Mouse (Mus musculus) heart, embryonic 16.5 days (tissue): ENCODE data around the gene Syndig1. TPM values are rescaled to one million over a fixed set of nuclear protein-coding genes. Genes with fewer than 3 reads are reported as not detected.

Source experiments
- ATAC-seq: fragments of 200-750 bp; cut with Nextera tagmentation; replicated peaks from 2 replicates; pipeline ENCODE4 v1.8.0; 2017; ENCODE audit warnings: moderate number of reproducible peaks; ENCODE audit not compliant: insufficient read depth, low FRiP score; ENCODE audit errors: extremely low read depth
- H3K27ac ChIP-seq: fragments of 300-500 bp; sonication (generic); 2 replicates; pipeline ENCODE4 v1.5.1; 2014; ENCODE audit warnings: mild to moderate bottlenecking, low read length, control low read depth, moderate library complexity
- H3K27me3 ChIP-seq: fragments of 300-500 bp; sonication (generic); 2 replicates; pipeline ENCODE4 v1.6.1; 2014; ENCODE audit warnings: low read length, mixed read lengths; ENCODE audit not compliant: control insufficient read depth, insufficient read depth
- H3K36me3 ChIP-seq: fragments of 300-500 bp; sonication (generic); 2 replicates; pipeline ENCODE4 v1.6.1; 2014; ENCODE audit not compliant: control insufficient read depth, insufficient read depth
- H3K4me1 ChIP-seq: fragments of 300-500 bp; sonication (generic); 2 replicates; pipeline ENCODE4 v1.6.1; 2014; ENCODE audit warnings: low read length, mixed read lengths; ENCODE audit not compliant: control insufficient read depth, insufficient read depth
- H3K4me2 ChIP-seq: fragments of 300-500 bp; sonication (generic); 2 replicates; pipeline ENCODE4 v1.6.1; 2014; ENCODE audit warnings: low read depth, mild to moderate bottlenecking, control low read depth, low read length
- H3K4me3 ChIP-seq: fragments of 300-500 bp; sonication (generic); 2 replicates; pipeline ENCODE4 v1.5.1; 2014; ENCODE audit warnings: mild to moderate bottlenecking, control low read depth, low read length
- H3K9ac ChIP-seq: fragments of 300-500 bp; sonication (generic); 2 replicates; pipeline ENCODE4 v1.6.1; 2014; ENCODE audit warnings: low read length, control low read depth
- H3K9me3 ChIP-seq: fragments of 300-500 bp; sonication (generic); replicated peaks from 2 replicates; pipeline ENCODE4 v1.6.1; 2016; ENCODE audit warnings: low read length; ENCODE audit not compliant: control insufficient read depth
- WGBS: fragments of 180-500 bp; shearing (Covaris S2); extraction: QIAGEN DNeasy Blood & Tissue Kit; methylation state at CpG from one replicate; pipeline ENCODE4 v1.1.7; 2014; 5-methylcytosine and 5-hydroxymethylcytosine counted together
- polyA plus RNA-seq: library from polyadenylated mRNA; unstranded; fragments of >200 nt; fragmentation: Nextera tagmentation; extraction: Ambion mirVana; gene quantifications from 2 replicates; pipeline ENCODE4 v1.2.1, GENCODE M21; 2015

The Syndig1 gene
- polyA plus RNA-seq, 1 experiment from 2014 or later, result 3.3 TPM

DNA sequence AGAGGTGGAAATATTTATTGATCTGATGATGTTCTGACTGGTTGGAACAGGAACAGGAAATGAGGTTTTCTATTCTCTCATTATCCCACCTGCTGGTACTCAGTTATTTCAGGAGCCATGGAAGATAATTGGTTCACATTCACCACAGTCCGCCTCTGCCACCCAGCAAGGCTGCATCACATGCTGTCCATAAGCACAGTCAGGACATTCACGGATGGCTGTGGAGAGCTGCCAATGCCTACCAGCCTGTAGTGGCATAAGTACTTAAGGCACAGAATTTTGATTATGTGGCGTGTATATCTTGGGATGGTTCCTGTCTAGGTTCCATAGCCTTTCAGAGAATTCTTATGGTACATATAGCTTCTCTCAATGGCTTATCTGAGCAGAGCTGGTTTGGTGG lies 32.0 kb downstream of the Syndig1 start:
- H3K27ac ChIP-seq, result no peak overlapping the region
- H3K4me1 ChIP-seq, result no peaks in the 10 kb centered on the region
- H3K27me3 ChIP-seq, result no peaks in the 10 kb centered on the region
- ATAC-seq, result no peak
- H3K9me3 ChIP-seq, result no peaks in the 10 kb centered on the region
- 76% methylated on average over 3 of the region's 3 CpGs for WGBS
- no peak overlapping the region for H3K4me2 ChIP-seq
- no peak overlapping the region for H3K9ac ChIP-seq
- H3K4me3 ChIP-seq, result no peak overlapping the region
- H3K36me3 ChIP-seq, result no peaks in the 10 kb centered on the region

DNA sequence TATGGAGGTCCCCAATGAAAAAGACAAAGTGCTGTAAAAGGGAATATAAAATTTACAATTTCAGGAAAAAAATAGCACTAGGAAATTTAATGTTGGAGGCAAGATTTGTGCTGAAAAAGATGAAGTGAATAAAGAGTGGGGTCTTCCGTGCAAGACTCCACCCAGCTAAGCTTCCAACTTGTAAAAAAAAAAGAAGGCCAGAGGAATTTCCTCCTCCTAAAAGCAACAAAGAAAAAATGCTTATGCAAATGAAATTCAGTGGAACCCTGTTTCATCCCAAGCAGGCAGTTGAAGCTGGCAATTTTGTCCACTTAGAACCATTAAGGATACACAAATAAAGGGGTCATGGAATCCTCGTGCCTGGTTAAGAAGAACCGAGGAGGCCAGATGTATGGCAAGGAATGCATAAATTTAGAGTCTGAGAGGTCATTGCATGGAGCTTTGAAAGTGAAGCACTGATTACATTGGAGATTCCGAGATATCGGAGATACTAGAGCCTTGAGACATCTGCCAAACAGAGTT lies 37.0 kb downstream of the Syndig1 start:
- Histone ChIP-seq H3K9me3 (no peaks in the 10 kb centered on the region), H3K9ac (no peak overlapping the region), H3K4me3 (no peak overlapping the region), H3K27ac (no peak overlapping the region), H3K27me3 (no peaks in the 10 kb centered on the region), H3K4me1 (no peaks in the 10 kb centered on the region), H3K4me2 (no peak overlapping the region), H3K36me3 (no peaks in the 10 kb centered on the region)
- ATAC-seq, result no peak
- WGBS, result 65% methylated on average over 5 of the region's 5 CpGs

DNA sequence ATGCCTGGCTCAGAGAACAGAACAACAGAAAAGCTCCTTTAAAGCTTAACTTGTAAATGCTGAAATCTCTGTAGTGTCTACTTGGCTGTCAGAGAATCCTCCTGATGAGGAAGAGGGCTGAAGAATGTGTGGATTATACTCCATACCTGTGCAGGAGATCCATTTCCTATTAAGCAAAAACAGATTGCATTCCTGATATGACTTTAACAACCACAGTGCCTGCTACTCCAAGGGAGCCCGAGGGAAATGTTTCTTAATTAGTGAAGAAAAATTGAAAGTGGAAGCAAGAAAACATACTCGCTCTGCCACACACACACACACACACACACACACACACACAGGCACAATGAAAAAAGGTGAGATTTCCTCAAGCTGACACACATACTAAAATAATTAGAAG lies 41.5 kb downstream of the Syndig1 start:
- H3K4me2 ChIP-seq, result no peak overlapping the region
- H3K4me1 ChIP-seq, result no peaks in the 10 kb centered on the region
- H3K36me3 ChIP-seq, result no peaks in the 10 kb centered on the region
- no peaks in the 10 kb centered on the region for H3K27me3 ChIP-seq
- H3K27ac ChIP-seq, result no peak overlapping the region
- H3K4me3 ChIP-seq, result no peak overlapping the region
- ATAC-seq, result no peak
- H3K9me3 ChIP-seq, result no peaks in the 10 kb centered on the region
- 82% methylated on average over 2 of the region's 2 CpGs for WGBS
- H3K9ac ChIP-seq, result no peak overlapping the region

DNA sequence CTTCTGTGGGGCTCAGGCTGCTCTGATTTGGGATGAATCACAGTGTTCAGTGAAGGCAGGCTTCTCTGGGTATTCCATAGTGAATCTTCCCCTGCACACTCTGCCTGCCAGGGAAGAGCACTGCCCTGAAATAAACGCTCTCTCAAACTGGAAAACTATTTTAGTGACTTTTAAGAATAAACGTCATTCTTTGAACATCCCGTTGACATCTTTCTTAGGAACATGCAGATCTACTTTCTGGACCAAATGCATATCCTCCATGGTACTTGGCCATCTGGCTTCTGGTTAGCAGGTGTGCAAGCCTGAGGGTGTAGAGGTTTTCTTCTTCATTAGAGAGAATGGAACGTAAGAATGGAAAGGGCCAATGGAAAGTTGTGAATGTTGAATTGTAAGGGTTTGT lies 43.5 kb downstream of the Syndig1 start:
- Histone ChIP-seq H3K4me2 (no peak overlapping the region), H3K9ac (no peak overlapping the region), H3K27me3 (no peaks in the 10 kb centered on the region), H3K4me3 (no peak overlapping the region), H3K36me3 (no peaks in the 10 kb centered on the region), H3K27ac (no peak overlapping the region), H3K9me3 (no peaks in the 10 kb centered on the region), H3K4me1 (no peaks in the 10 kb centered on the region)
- no peak for ATAC-seq
- 83% methylated on average over 4 of the region's 4 CpGs for WGBS

DNA sequence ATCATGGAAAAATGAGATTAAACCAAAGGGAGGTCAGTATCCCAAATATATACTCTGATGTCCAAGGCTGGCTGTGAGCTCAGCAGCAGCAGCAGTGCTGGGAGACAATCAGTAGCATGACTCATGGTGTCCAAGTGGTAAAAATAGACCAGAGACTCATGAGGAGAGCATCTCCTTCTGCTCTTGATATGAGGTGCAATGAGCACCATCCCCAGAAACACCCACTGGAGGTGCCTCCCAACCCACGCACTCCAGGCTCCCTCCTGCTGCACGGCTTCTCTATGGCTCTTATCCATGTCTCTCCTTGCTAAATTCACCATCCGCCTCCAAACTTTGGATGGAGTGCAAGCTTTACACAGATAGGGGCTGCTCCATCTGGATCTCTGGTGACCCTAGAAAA lies 44.3 kb downstream of the Syndig1 start:
- WGBS, result 39% methylated on average over 3 of the region's 3 CpGs

DNA sequence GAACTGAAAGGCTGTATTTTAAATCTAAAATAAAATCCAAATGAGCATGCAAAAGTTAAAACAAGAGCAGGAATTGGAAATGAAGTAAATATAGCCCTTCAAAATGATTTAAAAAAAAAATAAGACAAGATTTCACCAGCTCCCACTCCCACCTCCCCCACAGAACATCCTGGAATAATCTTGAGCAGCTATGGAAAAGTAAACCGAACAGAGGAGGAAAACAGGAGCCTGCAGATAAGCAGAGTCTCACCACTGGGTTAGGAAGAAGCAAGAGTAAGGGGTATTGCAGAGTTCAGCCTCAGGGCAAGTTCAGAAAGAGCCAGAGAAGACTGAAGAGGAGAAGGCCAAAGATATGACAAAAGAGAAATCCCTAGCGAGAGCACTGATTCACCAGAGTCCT lies 48.9 kb downstream of the Syndig1 start:
- no peaks in the 10 kb centered on the region for H3K36me3 ChIP-seq
- H3K9me3 ChIP-seq, result no peaks in the 10 kb centered on the region
- no peak overlapping the region for H3K9ac ChIP-seq
- WGBS, result 41% methylated on average over 2 of the region's 2 CpGs
- H3K27ac ChIP-seq, result no peak overlapping the region
- no peak overlapping the region for H3K4me3 ChIP-seq
- H3K27me3 ChIP-seq, result no peaks in the 10 kb centered on the region
- no peaks in the 10 kb centered on the region for H3K4me1 ChIP-seq
- H3K4me2 ChIP-seq, result no peak overlapping the region
- ATAC-seq, result no peak

More for the DNA sequence above, 44.3 kb downstream of the Syndig1 start:
- Histone ChIP-seq H3K9me3 (no peaks in the 10 kb centered on the region), H3K9ac (no peak overlapping the region), H3K4me3 (no peak overlapping the region), H3K36me3 (no peaks in the 10 kb centered on the region), H3K27me3 (no peaks in the 10 kb centered on the region), H3K27ac (no peak overlapping the region), H3K4me2 (no peak overlapping the region), H3K4me1 (no peaks in the 10 kb centered on the region)
- peak; percentile 63 for ATAC-seq

GRCm38 (mm10) chr2:149887634-149888033 lies 58.6 kb downstream of the Syndig1 start:
- Histone ChIP-seq H3K9me3 (no peaks in the 10 kb centered on the region), H3K4me3 (no peak overlapping the region), H3K4me1 (no peaks in the 10 kb centered on the region), H3K27me3 (no peaks in the 10 kb centered on the region), H3K27ac (no peak overlapping the region), H3K36me3 (no peaks in the 10 kb centered on the region), H3K9ac (no peak overlapping the region), H3K4me2 (no peak overlapping the region)
- ATAC-seq, result no peak

GRCm38 (mm10) chr2:149891647-149892046 lies 62.6 kb downstream of the Syndig1 start:
- no peak for ATAC-seq
- Histone ChIP-seq H3K36me3 (no peaks in the 10 kb centered on the region), H3K4me3 (no peak overlapping the region), H3K27me3 (no peaks in the 10 kb centered on the region), H3K4me2 (no peak overlapping the region), H3K9ac (no peak overlapping the region), H3K27ac (no peak overlapping the region), H3K9me3 (no peaks in the 10 kb centered on the region), H3K4me1 (no peaks in the 10 kb centered on the region)
- 76% methylated on average over 2 of the region's 2 CpGs for WGBS

DNA sequence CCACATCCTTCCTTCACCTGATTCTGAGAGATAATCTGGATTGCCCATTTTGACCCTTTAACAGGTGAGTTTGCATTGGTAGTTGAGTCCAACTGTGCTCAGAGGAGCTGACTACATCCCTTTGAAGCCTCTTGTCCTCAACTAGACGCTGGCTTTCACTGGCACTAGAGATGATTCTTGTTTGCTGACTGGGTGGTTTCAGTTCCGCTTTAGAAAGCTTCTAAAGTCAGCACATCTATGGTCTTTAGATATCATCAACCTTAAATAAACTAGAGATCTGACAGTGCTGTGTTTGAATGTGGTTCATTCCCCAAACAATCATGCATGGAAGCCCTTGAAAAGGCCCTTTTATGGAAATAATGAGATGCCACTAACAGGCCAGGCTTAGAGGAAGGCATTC lies 67.3 kb downstream of the Syndig1 start:
- Histone ChIP-seq H3K9ac (no peak overlapping the region), H3K4me2 (no peak overlapping the region), H3K27me3 (no peaks in the 10 kb centered on the region), H3K9me3 (no peaks in the 10 kb centered on the region), H3K36me3 (no peaks in the 10 kb centered on the region), H3K4me3 (no peak overlapping the region), H3K4me1 (no peaks in the 10 kb centered on the region), H3K27ac (no peak overlapping the region)
- no peak for ATAC-seq
- 63% methylated on average over 2 of the region's 2 CpGs for WGBS

GRCm38 (mm10) chr2:149899615-149900014 lies 70.6 kb downstream of the Syndig1 start:
- no peak overlapping the region for H3K27ac ChIP-seq
- H3K27me3 ChIP-seq, result no peaks in the 10 kb centered on the region
- H3K9me3 ChIP-seq, result no peaks in the 10 kb centered on the region
- H3K4me2 ChIP-seq, result no peak overlapping the region
- H3K36me3 ChIP-seq, result no peaks in the 10 kb centered on the region
- no peaks in the 10 kb centered on the region for H3K4me1 ChIP-seq
- no peak overlapping the region for H3K4me3 ChIP-seq
- WGBS, result 85% methylated on average over 9 of the region's 9 CpGs
- H3K9ac ChIP-seq, result no peak overlapping the region
- ATAC-seq, result no peak
